Mouse (Mus musculus) brain, embryonic 14.5 days (tissue): ENCODE measurements around the gene Plxdc1. TPM values are rescaled to one million over a fixed set of nuclear protein-coding genes. Genes with fewer than 3 reads are reported as not detected.
A peak's percentile ranks its signal among the peaks of the same experiment; 100 is the strongest.

Experiments used
- DNase-seq: peaks from one replicate; pipeline ENCODE4 v3.0.0-alpha.2; 2011; ENCODE audit warnings: low read depth
- CTCF ChIP-seq: fragments of 200-500 bp; IDR thresholded peaks from 2 replicates; pipeline ENCODE4 v1.5.1; 2012; ENCODE audit warnings: inconsistent platforms, mild to moderate bottlenecking, moderate library complexity, borderline replicate concordance; ENCODE audit not compliant: insufficient read depth, insufficient read length; ENCODE audit errors: extremely low read depth
- POLR2A ChIP-seq: fragments of 200-500 bp; IDR thresholded peaks from 2 replicates; pipeline ENCODE4 v1.6.1; 2012; ENCODE audit warnings: mild to moderate bottlenecking, inconsistent platforms, borderline replicate concordance; ENCODE audit not compliant: poor library complexity, insufficient read depth, insufficient read length, severe bottlenecking; ENCODE audit errors: extremely low read depth
- polyA plus RNA-seq: library from polyadenylated mRNA; depleted of rRNA; stranded (reverse); fragments of >200 nt; gene quantifications from 2 replicates; pipeline ENCODE4 v1.2.3, GENCODE M21; 2012; rRNA removed

Gene Plxdc1
- 0.67 and 0.90 TPM in 2 replicates for polyA plus RNA-seq

- no peak for DNase-seq
Measured at GRCm38 (mm10) chr11:97985727-97986677, at the start of gene Plxdc1. Plxdc1 (minus strand) TSS chr11:97986444.

GRCm38 (mm10) chr11:98035977-98036377 lies 49.7 kb upstream of the Plxdc1 start:
- TF ChIP-seq POLR2A (no peak), CTCF (no peak)

More at GRCm38 (mm10) chr11:97985727-97986677, at the start of gene Plxdc1:
- no peak for TF ChIP-seq POLR2A

GRCm38 (mm10) chr11:98034840-98035239 lies 48.6 kb upstream of the Plxdc1 start:
- DNase-seq = peak; percentile 78
- no peak for TF ChIP-seq POLR2A
- TF ChIP-seq CTCF = no peak

More at GRCm38 (mm10) chr11:98035977-98036377, 49.7 kb upstream of the Plxdc1 start:
- peak; percentile 76 for DNase-seq

- TF ChIP-seq POLR2A (no peak), CTCF (no peak)
- DNase-seq = no peak
Measured at GRCm38 (mm10) chr11:98034061-98034460, 47.8 kb upstream of the Plxdc1 start.

GRCm38 (mm10) chr11:98031443-98031770 lies 45.2 kb upstream of the Plxdc1 start:
- DNase-seq = peak; percentile 84

GRCm38 (mm10) chr11:98030701-98031442 lies 44.6 kb upstream of the Plxdc1 start:
- peak; percentile 14 for DNase-seq
- TF ChIP-seq POLR2A (no peak), CTCF (no peak)

More at GRCm38 (mm10) chr11:98031443-98031770, 45.2 kb upstream of the Plxdc1 start:
- TF ChIP-seq POLR2A (no peak), CTCF (peak; percentile 86; the same call in 1 of the 2 replicates)

- TF ChIP-seq POLR2A = no peak
- TF ChIP-seq CTCF = no peak
- no peak for DNase-seq
Measured at GRCm38 (mm10) chr11:98027785-98028184, 41.5 kb upstream of the Plxdc1 start.

GRCm38 (mm10) chr11:98027297-98027688 lies 41.0 kb upstream of the Plxdc1 start:
- TF ChIP-seq CTCF (no peak), POLR2A (no peak)
- DNase-seq = no peak

GRCm38 (mm10) chr11:98026570-98027296 lies 40.5 kb upstream of the Plxdc1 start, which contains the start of gene Rpl19:
Rpl19 (plus strand) TSS chr11:98026710.
- DNase-seq = peak; percentile 96
- TF ChIP-seq POLR2A = peak; percentile 86; the same call in 1 of the 2 replicates
- no peak for TF ChIP-seq CTCF

GRCm38 (mm10) chr11:98026248-98026569 lies 40.0 kb upstream of the Plxdc1 start:
- no peak for TF ChIP-seq POLR2A
- TF ChIP-seq CTCF = no peak
- DNase-seq = no peak

- TF ChIP-seq CTCF (no peak), POLR2A (no peak)
- DNase-seq = no peak
Measured at GRCm38 (mm10) chr11:98024516-98024915, 38.3 kb upstream of the Plxdc1 start.
